Mouse (Mus musculus): ENCODE data around the gene Nradd.

Gene Nradd

GRCm38 (mm10) chr9:110617081-110617480, 7.2 kb downstream of the Nradd start:
- no peak for DNase-seq (ENCODE audit: low spot score in 2 of 2)

- no peak for DNase-seq (ENCODE audit: low spot score in 2 of 2)
Observed at GRCm38 (mm10) chr9:110611471-110611870, 12.8 kb downstream of the Nradd start.

DNA sequence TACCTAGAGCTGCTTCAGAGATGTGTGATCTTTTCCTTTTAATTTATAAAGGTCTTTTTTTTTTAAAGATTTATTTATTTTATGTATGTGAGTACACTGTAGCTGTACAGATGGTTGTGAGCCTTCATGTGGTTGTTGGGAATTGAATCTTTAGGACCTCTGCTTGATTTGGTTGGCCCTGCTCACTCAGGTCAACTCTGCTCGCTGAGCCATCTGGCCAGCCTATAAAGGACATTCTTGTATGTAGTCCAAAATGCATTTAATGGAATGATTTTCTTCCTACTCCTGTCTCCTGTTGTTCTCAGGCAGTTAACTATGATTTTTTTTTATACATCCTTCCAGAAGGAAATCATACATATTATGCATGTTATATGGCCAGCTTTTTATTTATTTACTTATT, 40.7 kb downstream of the Nradd start:
- DNase-seq (ENCODE audit: low spot score in 2 of 2), result no peak

DNA sequence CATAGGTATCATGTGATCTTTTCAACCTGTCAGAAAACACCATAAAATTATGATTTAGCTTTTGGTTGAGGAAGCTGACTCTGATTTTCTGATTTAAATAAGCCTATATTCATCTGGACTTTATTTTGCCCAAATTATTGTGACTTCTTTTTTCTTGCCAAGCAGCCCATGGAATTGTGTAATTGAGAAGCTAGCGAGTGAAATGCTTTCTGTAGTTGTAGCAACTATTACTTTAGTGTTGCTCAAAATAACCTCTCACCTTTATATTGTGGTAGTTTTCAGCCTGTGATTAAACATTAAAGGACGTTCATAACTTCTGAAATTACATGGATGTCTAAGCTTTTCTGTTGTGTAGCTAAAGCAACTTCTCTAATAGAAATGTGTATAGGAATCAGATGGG, 42.1 kb downstream of the Nradd start:
- DNase-seq (ENCODE audit: low spot score in 2 of 2), result no peak

Data from thymus, postnatal 10 days (tissue).